Mouse (Mus musculus): ENCODE data around the gene Smco1. TPM values are rescaled to one million over a fixed set of nuclear protein-coding genes. Genes with fewer than 3 reads are reported as not detected.
"Not testable (repeated sequence)": the region's sequence is repeated elsewhere in the genome, so short reads cannot be mapped to it uniquely, and the experiment has no call there.

Gene Smco1
- polyA plus RNA-seq, 1 experiment from 2014 or later, result not detected

GRCm38 (mm10) chr16:32264225-32264624, 7.0 kb upstream of the Smco1 start:
- not testable (repeated sequence) for H3K27ac ChIP-seq (ENCODE audit: low read depth, low read length); H3K36me3 ChIP-seq (ENCODE audit: control insufficient read depth, insufficient read depth, low read length); ATAC-seq; H3K4me1 ChIP-seq (ENCODE audit: control insufficient read depth, insufficient read depth, low read depth, low read length); H3K4me2 ChIP-seq (ENCODE audit: low read length); H3K4me3 ChIP-seq (ENCODE audit: low read length); H3K9me3 ChIP-seq (ENCODE audit: control insufficient read depth, low read length); H3K9ac ChIP-seq (ENCODE audit: low read depth, low read length); H3K27me3 ChIP-seq (replicated peaks; ENCODE audit: control insufficient read depth, insufficient read depth, low read length)
- 93% methylated on average over 2 of the region's 2 CpGs for WGBS

GRCm38 (mm10) chr16:32273338-32273737, 2.1 kb downstream of the Smco1 start:
- H3K4me1 ChIP-seq (ENCODE audit: control insufficient read depth, insufficient read depth, low read depth, low read length), result peaks cover 3% of the 10 kb centered on the region; the same call in 1 of the 2 replicates
- WGBS, result 61% methylated on average over 9 of the region's 9 CpGs
- H3K4me2 ChIP-seq (ENCODE audit: low read length), result no peak overlapping the region
- H3K27me3 ChIP-seq (replicated peaks; ENCODE audit: control insufficient read depth, insufficient read depth, low read length), result no peaks in the 10 kb centered on the region
- no peak overlapping the region for H3K9ac ChIP-seq (ENCODE audit: low read depth, low read length)
- H3K4me3 ChIP-seq (ENCODE audit: low read length), result no peak overlapping the region
- no peaks in the 10 kb centered on the region for H3K9me3 ChIP-seq (ENCODE audit: control insufficient read depth, low read length)
- ATAC-seq, result no peak
- H3K36me3 ChIP-seq (ENCODE audit: control insufficient read depth, insufficient read depth, low read length), result no peaks in the 10 kb centered on the region
- H3K27ac ChIP-seq (ENCODE audit: low read depth, low read length), result no peak overlapping the region

GRCm38 (mm10) chr16:32275041-32275440, 3.8 kb downstream of the Smco1 start:
- Histone ChIP-seq H3K9ac (ENCODE audit: low read depth, low read length) (no peak overlapping the region), H3K9me3 (ENCODE audit: control insufficient read depth, low read length) (no peaks in the 10 kb centered on the region), H3K4me2 (ENCODE audit: low read length) (no peak overlapping the region), H3K4me1 (ENCODE audit: control insufficient read depth, insufficient read depth, low read depth, low read length) (peaks cover 12% of the 10 kb centered on the region), H3K27me3 (replicated peaks; ENCODE audit: control insufficient read depth, insufficient read depth, low read length) (no peaks in the 10 kb centered on the region), H3K4me3 (ENCODE audit: low read length) (no peak overlapping the region), H3K27ac (ENCODE audit: low read depth, low read length) (no peak overlapping the region), H3K36me3 (ENCODE audit: control insufficient read depth, insufficient read depth, low read length) (no peaks in the 10 kb centered on the region)
- WGBS, result 89% methylated on average over 6 of the region's 6 CpGs
- no peak for ATAC-seq

- Histone ChIP-seq H3K4me3 (ENCODE audit: low read length) (no peak overlapping the region), H3K27me3 (replicated peaks; ENCODE audit: control insufficient read depth, insufficient read depth, low read length) (no peaks in the 10 kb centered on the region), H3K4me1 (ENCODE audit: control insufficient read depth, insufficient read depth, low read depth, low read length) (peaks cover 12% of the 10 kb centered on the region), H3K4me2 (ENCODE audit: low read length) (no peak overlapping the region), H3K9me3 (ENCODE audit: control insufficient read depth, low read length) (no peaks in the 10 kb centered on the region), H3K27ac (ENCODE audit: low read depth, low read length) (no peak overlapping the region), H3K9ac (ENCODE audit: low read depth, low read length) (no peak overlapping the region), H3K36me3 (ENCODE audit: control insufficient read depth, insufficient read depth, low read length) (no peaks in the 10 kb centered on the region)
- no peak for ATAC-seq
- WGBS, result 84% methylated on average over 1 of the region's 1 CpGs
These were observed 4.6 kb downstream of the Smco1 start for GRCm38 (mm10) chr16:32275830-32276229.

GRCm38 (mm10) chr16:32277308-32278256, 6.3 kb downstream of the Smco1 start, which contains the start of gene Rnf168:
TSS of gene Rnf168 (plus strand) at chr16:32277459.
- Histone ChIP-seq H3K4me1 (ENCODE audit: control insufficient read depth, insufficient read depth, low read depth, low read length) (peaks cover 18% of the 10 kb centered on the region), H3K36me3 (ENCODE audit: control insufficient read depth, insufficient read depth, low read length) (no peaks in the 10 kb centered on the region), H3K9me3 (ENCODE audit: control insufficient read depth, low read length) (no peaks in the 10 kb centered on the region), H3K4me3 (ENCODE audit: low read length) (peak within 1 kb of the TSS; percentile 93), H3K9ac (ENCODE audit: low read depth, low read length) (peak within 1 kb of the TSS; percentile 94), H3K4me2 (ENCODE audit: low read length) (peak within 1 kb of the TSS; percentile 60), H3K27ac (ENCODE audit: low read depth, low read length) (peak within 1 kb of the TSS; percentile 96), H3K27me3 (replicated peaks; ENCODE audit: control insufficient read depth, insufficient read depth, low read length) (no peaks in the 10 kb centered on the region)
- peak; percentile 95 for ATAC-seq
- whole genome bisulfite sequencing, result under 1% methylated on average over 54 of the region's 75 CpGs

- Histone ChIP-seq H3K9me3 (ENCODE audit: control insufficient read depth, low read length) (no peaks in the 10 kb centered on the region), H3K4me1 (ENCODE audit: control insufficient read depth, insufficient read depth, low read depth, low read length) (peaks cover 18% of the 10 kb centered on the region), H3K27ac (ENCODE audit: low read depth, low read length) (no peak overlapping the region), H3K4me3 (ENCODE audit: low read length) (peak overlapping the region; percentile 93), H3K4me2 (ENCODE audit: low read length) (peak overlapping the region; percentile 60), H3K27me3 (replicated peaks; ENCODE audit: control insufficient read depth, insufficient read depth, low read length) (no peaks in the 10 kb centered on the region), H3K9ac (ENCODE audit: low read depth, low read length) (peak overlapping the region; percentile 94), H3K36me3 (ENCODE audit: control insufficient read depth, insufficient read depth, low read length) (no peaks in the 10 kb centered on the region; the same call in 1 of the 2 replicates)
- no peak for ATAC-seq
- WGBS, result 58% methylated on average over 7 of the region's 7 CpGs
These were observed 7.1 kb downstream of the Smco1 start for GRCm38 (mm10) chr16:32278396-32278795.

GRCm38 (mm10) chr16:32280211-32280610, 8.9 kb downstream of the Smco1 start:
- Histone ChIP-seq H3K4me2 (ENCODE audit: low read length) (peak overlapping the region; percentile 38), H3K4me3 (ENCODE audit: low read length) (0 out of 2 replicates have a peak overlapping the region, but pooled peaks have one; percentile 1), H3K27me3 (replicated peaks; ENCODE audit: control insufficient read depth, insufficient read depth, low read length) (no peaks in the 10 kb centered on the region), H3K9me3 (ENCODE audit: control insufficient read depth, low read length) (no peaks in the 10 kb centered on the region), H3K36me3 (ENCODE audit: control insufficient read depth, insufficient read depth, low read length) (peaks cover 10% of the 10 kb centered on the region; the same call in 1 of the 2 replicates), H3K9ac (ENCODE audit: low read depth, low read length) (no peak overlapping the region), H3K4me1 (ENCODE audit: control insufficient read depth, insufficient read depth, low read depth, low read length) (peaks cover 18% of the 10 kb centered on the region), H3K27ac (ENCODE audit: low read depth, low read length) (no peak overlapping the region)
- no peak for ATAC-seq
- WGBS, result 88% methylated on average over 8 of the region's 8 CpGs

- Histone ChIP-seq H3K36me3 (ENCODE audit: control insufficient read depth, insufficient read depth, low read length) (peaks cover 19% of the 10 kb centered on the region), H3K4me2 (ENCODE audit: low read length) (no peak overlapping the region)
These were observed 11.3 kb downstream of the Smco1 start for GRCm38 (mm10) chr16:32282608-32283007.

GRCm38 (mm10) chr16:32291821-32292220, 20.6 kb downstream of the Smco1 start:
- Histone ChIP-seq H3K27ac (ENCODE audit: low read depth, low read length) (no peak overlapping the region), H3K4me3 (ENCODE audit: low read length) (no peak overlapping the region), H3K9me3 (ENCODE audit: control insufficient read depth, low read length) (no peaks in the 10 kb centered on the region), H3K4me2 (ENCODE audit: low read length) (no peak overlapping the region), H3K9ac (ENCODE audit: low read depth, low read length) (no peak overlapping the region), H3K27me3 (replicated peaks; ENCODE audit: control insufficient read depth, insufficient read depth, low read length) (no peaks in the 10 kb centered on the region), H3K4me1 (ENCODE audit: control insufficient read depth, insufficient read depth, low read depth, low read length) (no peaks in the 10 kb centered on the region), H3K36me3 (ENCODE audit: control insufficient read depth, insufficient read depth, low read length) (peaks cover 26% of the 10 kb centered on the region)
- 94% methylated on average over 4 of the region's 4 CpGs for WGBS
- no peak for ATAC-seq

More at GRCm38 (mm10) chr16:32282608-32283007, 11.3 kb downstream of the Smco1 start:
- Histone ChIP-seq H3K27ac (ENCODE audit: low read depth, low read length) (no peak overlapping the region), H3K27me3 (replicated peaks; ENCODE audit: control insufficient read depth, insufficient read depth, low read length) (no peaks in the 10 kb centered on the region), H3K4me3 (ENCODE audit: low read length) (no peak overlapping the region), H3K4me1 (ENCODE audit: control insufficient read depth, insufficient read depth, low read depth, low read length) (peaks cover 15% of the 10 kb centered on the region), H3K9me3 (ENCODE audit: control insufficient read depth, low read length) (no peaks in the 10 kb centered on the region), H3K9ac (ENCODE audit: low read depth, low read length) (no peak overlapping the region)
- no peak for ATAC-seq
